Mouse (Mus musculus) regulatory T cell (primary cell): ENCODE measurements around the gene Arhgdib.

ENCODE experiments used
- in situ Hi-C: fragments of 300-600 bp; cut with MboI, MseI; formaldehyde crosslinking; loops from one replicate; pipeline ENCODE4 v1.15.1; 2025; ENCODE audit warnings: high pct_unique_total_duplicates

Gene Arhgdib

GRCm38 (mm10) chr6:136954192-136954591 is 12.5 kb upstream of the Arhgdib start:
- in situ Hi-C loops = no loop called here

DNA sequence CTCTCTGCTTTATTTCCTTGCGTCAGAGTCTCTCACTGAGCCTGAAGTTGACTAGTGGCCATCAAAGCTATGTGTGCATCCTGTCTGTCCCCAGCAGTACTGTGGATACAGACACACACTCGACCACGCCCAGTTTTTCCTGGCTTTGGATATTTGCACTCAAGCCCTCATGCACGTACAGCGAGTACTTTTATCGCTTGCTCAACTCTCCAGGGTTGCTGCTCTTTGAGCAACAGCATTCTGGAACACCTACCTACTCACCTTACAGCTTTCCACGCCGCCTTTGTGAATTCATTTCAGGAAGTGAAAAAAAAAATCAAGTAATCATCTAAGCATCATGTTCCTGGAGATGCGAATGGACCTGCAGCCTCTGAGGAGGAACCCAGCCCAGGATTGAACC is 11.2 kb upstream of the Arhgdib start:
- in situ Hi-C loops = no loop called here

DNA sequence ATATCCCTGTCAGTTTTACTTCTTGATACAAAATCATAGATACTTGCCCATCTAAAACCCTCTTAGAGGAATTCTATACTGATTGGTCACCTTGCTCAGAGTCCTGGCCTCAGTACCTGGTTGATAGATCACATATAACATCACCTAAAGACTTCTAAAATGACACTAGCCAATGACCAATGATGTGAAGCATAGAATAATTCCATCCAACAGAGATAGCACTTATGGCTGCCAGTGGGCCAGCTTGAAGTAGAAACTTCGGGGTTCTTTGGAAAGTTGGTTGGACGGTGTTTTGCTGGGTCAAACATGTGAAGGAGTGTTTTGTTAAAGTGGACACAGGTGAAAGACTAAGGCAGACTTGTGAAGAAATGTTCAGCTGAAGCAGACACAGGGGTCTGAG is 8.5 kb upstream of the Arhgdib start:
- in situ Hi-C loops = no loop called here

DNA sequence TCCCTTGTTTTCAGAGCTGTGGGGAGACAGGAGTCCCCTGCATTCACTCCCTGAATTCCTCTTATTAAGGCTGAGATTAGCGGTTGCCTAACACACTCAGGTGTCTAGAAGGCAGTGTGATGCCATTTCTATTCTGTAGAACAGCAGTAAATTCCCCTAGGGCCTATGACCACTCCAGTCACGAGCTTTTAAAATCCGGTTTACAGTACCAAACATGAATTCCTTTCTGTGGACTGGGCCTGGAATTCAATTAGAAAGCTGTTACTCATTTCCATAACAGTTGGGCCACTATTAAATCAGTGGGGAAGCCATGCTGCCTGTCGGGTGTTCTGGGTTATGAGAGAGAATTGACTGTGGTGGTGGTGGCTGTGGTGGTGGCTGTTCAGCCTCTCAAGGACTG is 6.0 kb upstream of the Arhgdib start:
- in situ Hi-C loops = no loop called here

GRCm38 (mm10) chr6:136946943-136947342 is 5.2 kb upstream of the Arhgdib start:
- in situ Hi-C loops = no loop called here

- in situ Hi-C loops = no loop called here
Measured at GRCm38 (mm10) chr6:136946241-136946640, 4.5 kb upstream of the Arhgdib start.

DNA sequence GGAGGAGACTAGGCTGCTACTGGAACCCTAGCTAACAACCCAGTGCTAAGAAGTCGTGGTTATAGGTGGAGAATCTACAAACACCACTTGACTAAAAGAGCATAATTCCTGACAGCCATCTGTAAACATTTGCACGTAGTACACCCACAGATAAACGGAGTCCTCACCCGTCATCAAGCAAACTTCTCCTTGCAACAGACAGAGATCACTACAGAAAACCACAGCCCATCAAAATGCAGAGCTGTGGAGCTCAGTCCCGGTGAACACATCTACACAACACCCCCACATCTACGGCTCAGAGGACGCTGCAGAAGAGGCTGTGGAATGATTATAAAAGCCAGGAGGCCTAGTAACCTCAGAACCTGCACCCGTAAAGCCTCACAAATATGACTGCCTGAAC is 2.8 kb upstream of the Arhgdib start:
- in situ Hi-C loops = no loop called here

DNA sequence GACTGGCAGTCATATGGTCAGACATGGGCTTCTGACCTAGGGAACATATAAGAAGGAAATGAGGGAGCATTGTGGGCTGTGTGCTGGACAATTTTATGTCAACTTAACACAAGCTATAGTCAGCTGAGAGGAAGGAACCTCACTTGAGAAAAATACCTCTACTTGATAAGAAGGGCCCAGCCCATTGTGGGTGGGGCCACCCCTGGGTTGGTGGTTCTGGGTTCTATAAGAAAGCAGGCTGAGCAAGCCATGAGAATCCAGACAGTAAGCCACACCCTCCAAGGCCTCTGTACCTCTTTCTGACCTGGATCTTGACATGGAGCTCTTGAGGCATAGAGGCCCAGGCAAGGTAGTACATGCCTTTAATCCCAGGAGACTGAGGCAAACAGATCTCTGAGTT is 1.7 kb upstream of the Arhgdib start:
- in situ Hi-C loops = no loop called here

- in situ Hi-C loops = no loop called here
Measured at GRCm38 (mm10) chr6:136942280-136942679, 581 bp upstream of the Arhgdib start.

DNA sequence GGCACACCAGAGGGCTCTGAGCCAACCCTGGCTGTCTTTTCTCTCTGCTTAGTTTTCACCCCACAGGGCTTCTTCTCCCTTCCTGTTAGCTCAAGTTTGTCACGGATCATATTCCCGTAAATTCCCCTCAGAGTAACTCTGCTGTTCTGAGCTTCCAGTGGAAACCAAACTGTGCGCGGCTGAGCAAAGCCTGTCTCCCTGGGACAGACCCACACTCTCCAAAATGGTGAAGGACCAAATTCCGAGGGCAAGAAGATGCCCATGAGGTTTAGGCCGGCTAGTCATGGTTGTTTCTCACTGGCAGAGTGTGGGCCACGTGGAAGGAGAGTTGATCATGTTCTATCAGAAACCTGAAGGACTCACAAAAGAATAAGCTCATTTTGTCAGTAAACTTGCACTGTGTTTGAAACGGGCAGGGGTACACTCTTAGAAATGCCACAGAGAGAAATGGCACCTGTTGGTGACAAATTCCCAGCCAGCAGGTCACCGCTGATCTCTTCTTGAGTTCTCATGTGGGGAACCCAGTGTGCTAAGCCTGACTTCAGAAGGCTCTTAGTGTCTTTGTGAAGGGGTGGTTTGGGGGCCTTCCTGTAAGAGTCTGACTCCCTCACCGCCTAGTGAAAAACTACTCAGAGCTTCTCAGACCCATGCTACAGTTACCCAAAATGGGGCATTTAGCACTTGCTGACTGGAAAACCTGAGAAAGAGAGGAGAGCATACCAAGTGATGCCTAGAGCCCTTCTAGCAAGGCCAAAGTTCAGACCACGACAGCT is 1.3 kb downstream of the Arhgdib start:
- in situ Hi-C loops = no loop called here

- in situ Hi-C loops = loop anchor here (5.0 kb wide), 1 partner anchor 132 kb away; the partner anchor contains the start of gene H2afj
Measured at GRCm38 (mm10) chr6:136939326-136940187, 2.1 kb downstream of the Arhgdib start.

- in situ Hi-C loops = loop anchor here (5.0 kb wide), 1 partner anchor 131 kb away; the partner anchor contains the start of gene H2afj
Measured at GRCm38 (mm10) chr6:136938331-136939126, 3.2 kb downstream of the Arhgdib start.

DNA sequence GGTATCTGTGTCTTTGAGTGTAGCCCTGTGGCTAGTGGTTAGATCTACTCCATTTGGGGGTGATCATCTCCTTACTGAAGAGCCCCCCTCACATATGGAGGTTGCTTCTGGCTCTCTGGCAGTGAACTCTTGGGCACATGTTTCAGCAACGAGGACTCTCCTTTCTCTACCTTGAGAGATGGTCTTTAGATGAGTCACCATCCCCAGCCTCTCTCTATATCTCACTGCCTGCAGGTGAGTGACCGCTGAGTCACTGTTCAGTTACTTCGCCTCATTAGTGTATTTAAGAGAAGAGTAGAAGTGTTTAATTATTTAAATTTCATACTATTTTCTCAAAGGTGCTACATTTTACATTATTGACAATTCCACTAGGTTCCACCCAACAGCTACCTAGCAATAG is 4.6 kb downstream of the Arhgdib start:
- in situ Hi-C loops = loop anchor here (5.0 kb wide), 1 partner anchor 130 kb away; the partner anchor contains the start of gene H2afj

DNA sequence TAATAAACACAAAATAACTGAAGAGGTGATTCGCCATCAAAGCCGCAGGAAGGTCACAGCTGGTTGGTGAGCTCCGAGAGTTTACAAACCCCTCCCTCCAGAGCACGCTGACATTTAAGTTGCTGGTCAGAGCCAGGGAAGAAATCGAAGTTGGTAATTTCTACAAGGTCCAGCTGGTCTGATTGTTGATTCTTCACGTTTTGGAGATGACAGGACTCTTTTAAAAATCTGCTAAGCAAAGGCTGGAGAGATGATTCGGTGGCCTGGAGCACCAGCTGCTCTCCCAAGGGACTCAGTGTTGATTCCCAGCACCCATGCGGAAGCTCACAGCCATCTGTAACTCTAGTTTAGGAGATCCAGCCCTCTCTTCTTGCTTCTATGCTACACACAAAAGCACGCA is 5.3 kb downstream of the Arhgdib start:
- in situ Hi-C loops = loop anchor here (5.0 kb wide), 1 partner anchor 129 kb away; the partner anchor contains the start of gene H2afj

- in situ Hi-C loops = loop anchor here (5.0 kb wide), 1 partner anchor 128 kb away; the partner anchor contains the start of gene H2afj
Measured at GRCm38 (mm10) chr6:136935233-136935632, 6.5 kb downstream of the Arhgdib start.

DNA sequence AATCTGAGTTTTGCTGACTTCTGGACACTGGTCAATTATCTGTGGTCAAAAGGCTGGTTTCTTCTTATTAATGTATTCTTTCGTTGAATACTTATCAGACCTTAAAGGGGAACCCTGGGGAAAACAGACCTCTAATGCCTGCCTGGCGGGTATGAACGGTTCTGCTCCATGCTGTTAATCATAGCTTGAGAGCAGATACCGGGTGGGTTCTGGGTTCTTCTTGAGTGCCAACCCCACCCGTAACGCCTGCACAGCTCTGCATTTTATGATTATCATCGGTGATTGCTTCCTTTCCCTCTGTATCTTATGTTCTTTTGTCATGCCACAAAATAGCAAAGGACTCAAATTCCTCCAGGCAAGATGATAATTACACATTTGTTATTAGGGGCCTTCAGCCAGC is 7.6 kb downstream of the Arhgdib start:
- in situ Hi-C loops = loop anchor here (5.0 kb wide), 2 partner anchors 33 to 107 kb away; partner anchors contain the start of genes BC049715 and Wbp11

- in situ Hi-C loops = loop anchor here (5.0 kb wide), 2 partner anchors 36 to 104 kb away; partner anchors contain the start of genes BC049715 and Wbp11
Measured at GRCm38 (mm10) chr6:136931246-136931645, 10.5 kb downstream of the Arhgdib start.

DNA sequence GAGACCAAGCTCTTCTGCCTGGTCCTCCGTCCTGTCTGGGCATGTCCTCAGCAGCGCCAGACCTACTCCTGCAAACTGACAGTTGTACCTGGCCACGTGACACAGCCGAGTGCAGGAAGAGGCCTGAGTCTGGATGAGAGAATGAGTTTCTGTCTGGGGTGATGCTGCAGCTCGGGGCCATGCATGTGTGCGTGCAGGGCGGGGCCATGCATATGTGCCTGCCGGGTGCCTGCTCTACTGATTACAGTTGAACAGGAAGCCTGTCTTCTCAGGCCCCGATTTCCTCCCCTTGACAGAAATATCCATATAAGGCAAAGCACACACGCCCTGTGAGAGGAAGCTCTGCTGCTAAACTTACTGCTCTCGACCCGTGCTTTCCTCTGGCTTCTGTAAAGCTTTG is 11.0 kb downstream of the Arhgdib start:
- in situ Hi-C loops = loop anchor here (5.0 kb wide), 2 partner anchors 37 to 103 kb away; partner anchors contain the start of genes BC049715 and Wbp11

DNA sequence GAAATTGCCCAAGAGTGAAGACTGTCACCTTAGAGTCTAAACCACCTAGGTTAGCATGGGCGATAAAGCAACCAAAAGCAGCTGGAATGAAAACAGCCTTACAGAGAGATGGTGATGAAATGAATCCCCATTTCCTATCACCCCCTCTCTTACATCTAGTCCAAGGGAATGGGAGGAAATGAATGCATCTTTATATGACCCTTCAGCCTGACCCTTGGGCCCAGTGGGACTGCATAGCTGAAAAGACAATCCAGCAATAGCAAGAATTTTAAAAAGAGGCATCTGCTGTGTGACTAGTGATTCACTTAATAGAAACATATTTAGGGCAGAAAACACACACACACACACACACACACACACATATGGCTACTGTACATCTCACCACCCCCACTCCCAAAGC is 14.1 kb downstream of the Arhgdib start:
- in situ Hi-C loops = loop anchor here (5.0 kb wide), 1 partner anchor 390 kb away; no protein-coding TSS in a partner anchor

- in situ Hi-C loops = loop anchor here (5.0 kb wide), 1 partner anchor 388 kb away; no protein-coding TSS in a partner anchor
Measured at GRCm38 (mm10) chr6:136925049-136925448, 16.6 kb downstream of the Arhgdib start.

- in situ Hi-C loops = loop anchor here (5.0 kb wide), 1 partner anchor 66 kb away; the partner anchor contains the start of gene Art4
Measured at GRCm38 (mm10) chr6:136923532-136923931, 18.2 kb downstream of the Arhgdib start, which contains the start of gene Pde6h. Gene Pde6h (plus strand): TSS chr6:136923832.
